Mouse (Mus musculus): ENCODE measurements around the gene Epor.

DNA sequence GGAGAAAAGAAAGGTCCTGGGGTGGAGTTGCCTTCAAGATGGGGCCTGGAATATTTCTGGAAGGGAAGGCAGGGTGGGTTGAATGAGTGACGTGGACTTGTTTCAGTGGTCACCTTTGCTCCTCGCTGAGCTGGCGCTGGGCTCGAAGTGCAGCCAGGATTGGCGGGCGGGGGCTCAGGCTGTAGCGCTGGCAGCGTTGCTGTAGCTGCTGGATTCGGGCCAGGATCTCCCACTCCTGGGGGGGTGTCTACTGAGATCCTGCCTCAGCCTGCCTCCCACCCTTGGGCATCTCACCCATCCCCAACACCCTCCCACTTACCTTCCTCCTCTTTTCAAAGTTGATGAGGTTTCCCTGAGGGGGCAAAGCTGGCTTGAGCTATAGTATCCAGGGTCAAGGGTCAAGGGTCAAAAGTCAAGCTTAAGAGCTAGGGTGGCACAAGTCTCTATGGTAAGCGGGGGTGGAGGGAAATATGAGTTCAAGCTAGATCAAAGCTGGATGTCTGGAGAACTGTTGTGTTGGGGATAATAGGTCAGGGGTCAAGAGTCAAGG lies 13.4 kb upstream of the Epor start:
- TF ChIP-seq POLR2A (IDR thresholded peaks at IDR 0.05; ENCODE audit: borderline replicate concordance, control insufficient read depth, low read depth, low read length) (no peak), CTCF (IDR thresholded peaks at IDR 0.05; ENCODE audit: control insufficient read depth, insufficient read depth, low read length) (no peak)
